Mouse (Mus musculus) hindbrain, embryonic 16.5 days (tissue): ENCODE measurements at regions not wholly inside any gene's neighbourhood (a gene's known extent, or its start where the extent isn't known, plus 50 kb on each side); places are given as distances from the start of the nearest gene placed in this dataset.

Source experiments
- ATAC-seq: fragments of 200-750 bp; cut with Nextera tagmentation; 2 replicates; pipeline ENCODE4 v1.8.0; 2017; ENCODE audit warnings: moderate TSS enrichment, moderate library complexity
- H3K27ac ChIP-seq: fragments of 300-500 bp; sonication (generic); 2 replicates; pipeline ENCODE4 v1.5.1; 2014; ENCODE audit warnings: low read depth, mild to moderate bottlenecking, control low read depth, low read length, moderate library complexity
- H3K27me3 ChIP-seq: fragments of 300-500 bp; sonication (generic); replicated peaks from 2 replicates; pipeline ENCODE4 v1.6.1; 2014; ENCODE audit warnings: low read length; ENCODE audit not compliant: control insufficient read depth, insufficient read depth
- H3K36me3 ChIP-seq: fragments of 300-500 bp; sonication (generic); 2 replicates; pipeline ENCODE4 v1.6.1; 2014; ENCODE audit warnings: mild to moderate bottlenecking, low read length, moderate library complexity, mixed read lengths; ENCODE audit not compliant: control insufficient read depth, insufficient read depth
- H3K4me1 ChIP-seq: fragments of 300-500 bp; sonication (generic); 2 replicates; pipeline ENCODE4 v1.6.1; 2014; ENCODE audit warnings: low read depth, low read length; ENCODE audit not compliant: control insufficient read depth, insufficient read depth
- H3K4me2 ChIP-seq: fragments of 300-500 bp; sonication (generic); 2 replicates; pipeline ENCODE4 v1.6.1; 2014; ENCODE audit warnings: mild to moderate bottlenecking, low read length, control low read depth, moderate library complexity
- H3K4me3 ChIP-seq: fragments of 300-500 bp; sonication (generic); 2 replicates; pipeline ENCODE4 v1.5.1; 2014; ENCODE audit warnings: mild to moderate bottlenecking, low read length, control low read depth, moderate library complexity
- H3K9ac ChIP-seq: fragments of 300-500 bp; sonication (generic); 2 replicates; pipeline ENCODE4 v1.6.1; 2014; ENCODE audit warnings: low read depth, mild to moderate bottlenecking, control low read depth, low read length, moderate library complexity
- H3K9me3 ChIP-seq: fragments of 300-500 bp; sonication (generic); 2 replicates; pipeline ENCODE4 v1.6.1; 2014; ENCODE audit warnings: mild to moderate bottlenecking, low read length, moderate library complexity; ENCODE audit not compliant: control insufficient read depth
- WGBS: fragments of 180-500 bp; shearing (Covaris S2); extraction: QIAGEN DNeasy Blood & Tissue Kit; methylation state at CpG from one replicate; pipeline ENCODE4 v1.1.7; 2014; 5-methylcytosine and 5-hydroxymethylcytosine counted together

DNA sequence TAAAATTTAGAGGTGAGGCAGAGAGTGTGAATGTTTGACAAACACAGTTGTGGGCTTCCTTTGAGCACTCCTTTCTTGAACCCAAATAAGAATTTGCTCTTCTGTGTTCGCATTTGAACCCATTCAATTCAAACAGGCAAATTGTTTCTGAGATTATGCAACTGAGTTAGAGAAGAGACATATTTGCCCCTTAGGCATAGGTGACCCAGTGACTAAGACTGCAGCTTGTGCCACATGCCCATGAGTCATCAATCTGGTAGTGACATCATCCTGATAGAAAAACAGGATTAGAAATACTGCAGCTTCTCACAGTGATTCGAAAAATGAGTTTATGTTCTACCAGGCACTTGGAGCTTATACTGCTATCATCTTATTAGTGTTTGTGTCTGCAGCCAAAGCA, 67.2 kb downstream of the Zfp622 start:
- Histone ChIP-seq H3K4me1 (no peaks in the 10 kb centered on the region), H3K4me3 (no peak overlapping the region), H3K36me3 (no peaks in the 10 kb centered on the region), H3K27me3 (no peaks in the 10 kb centered on the region), H3K9ac (no peak overlapping the region), H3K27ac (no peak overlapping the region), H3K4me2 (no peak overlapping the region), H3K9me3 (peaks cover 4% of the 10 kb centered on the region)
- ATAC-seq: no peak
- WGBS: 89% methylated on average over 2 of the region's 2 CpGs

DNA sequence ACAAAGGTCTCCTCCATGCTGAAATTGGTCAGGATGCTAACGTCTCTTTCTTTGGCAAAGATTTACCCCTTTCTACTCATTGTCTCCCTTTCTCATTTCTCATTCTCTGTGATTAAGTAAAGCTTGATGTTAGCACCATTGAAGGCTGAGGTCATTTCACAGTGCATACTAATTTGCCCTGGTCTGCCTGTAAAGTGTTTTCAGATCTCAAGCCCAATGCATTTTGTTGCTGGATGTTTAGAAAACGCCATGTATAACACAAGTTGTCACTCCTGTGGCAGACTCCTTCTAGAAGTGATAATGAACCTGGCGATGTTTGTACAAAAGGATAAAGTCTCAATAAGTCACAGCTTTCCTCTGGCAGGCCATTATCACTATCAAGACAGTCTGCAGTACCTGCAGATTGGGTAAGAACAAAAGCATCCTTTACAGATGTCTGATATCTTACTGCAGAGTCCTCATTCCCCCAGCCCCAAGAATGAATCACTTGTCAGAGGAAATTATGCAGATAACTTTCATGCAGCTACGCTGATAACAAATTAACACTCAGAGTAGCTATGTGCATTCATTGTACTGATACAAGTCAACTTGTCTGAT, 68.7 kb downstream of the Zfp622 start:
- Histone ChIP-seq H3K4me3 (no peak overlapping the region), H3K9ac (no peak overlapping the region), H3K27ac (no peak overlapping the region), H3K9me3 (peaks cover 4% of the 10 kb centered on the region), H3K36me3 (no peaks in the 10 kb centered on the region), H3K4me2 (no peak overlapping the region), H3K4me1 (no peaks in the 10 kb centered on the region), H3K27me3 (no peaks in the 10 kb centered on the region)
- no peak for ATAC-seq
- 52% methylated on average over 4 of the region's 4 CpGs for WGBS

DNA sequence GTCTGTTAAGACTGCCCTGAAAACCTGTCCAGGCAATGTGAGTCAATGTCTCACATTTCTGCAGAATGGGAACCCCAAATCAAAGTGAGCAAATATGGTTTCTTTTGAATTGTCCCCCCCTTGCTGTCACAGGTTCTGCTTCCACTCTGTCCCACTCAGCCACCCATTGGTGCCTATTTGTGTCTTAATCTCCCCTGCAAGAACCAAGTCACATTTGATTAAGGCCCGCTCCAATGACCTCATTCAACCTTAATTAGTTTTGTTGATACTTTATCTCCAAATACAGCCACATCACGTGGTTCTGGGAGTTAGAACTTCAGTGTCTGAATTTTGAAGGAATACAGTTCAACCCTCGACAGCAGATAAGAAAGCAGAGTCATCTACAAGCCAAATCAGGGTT, 73.9 kb downstream of the Zfp622 start:
- no peak overlapping the region for H3K4me2 ChIP-seq
- no peaks in the 10 kb centered on the region for H3K27me3 ChIP-seq
- H3K27ac ChIP-seq: no peak overlapping the region
- no peaks in the 10 kb centered on the region for H3K4me1 ChIP-seq
- no peak for ATAC-seq
- H3K4me3 ChIP-seq: no peak overlapping the region
- H3K36me3 ChIP-seq: no peaks in the 10 kb centered on the region
- H3K9me3 ChIP-seq: no peaks in the 10 kb centered on the region
- 65% methylated on average over 3 of the region's 3 CpGs for WGBS
- no peak overlapping the region for H3K9ac ChIP-seq

DNA sequence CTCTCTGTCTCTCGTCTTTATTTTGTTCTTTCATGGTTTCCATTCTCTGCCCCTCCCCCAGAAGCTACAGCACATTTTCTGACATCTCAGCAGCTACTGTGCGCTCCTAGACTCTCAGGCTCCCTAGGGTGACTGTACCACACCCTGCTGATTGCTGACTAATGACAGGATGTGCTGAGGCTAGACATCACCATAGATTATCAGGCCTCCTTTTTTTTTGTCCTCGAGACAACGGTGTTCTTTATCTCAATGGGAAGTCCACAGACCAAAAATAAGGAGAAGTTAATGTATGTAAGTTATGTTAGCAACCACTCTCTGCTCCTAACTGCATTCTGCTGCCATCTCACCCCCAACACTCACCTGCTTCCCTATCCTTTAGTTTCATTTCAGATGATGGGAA, 116.0 kb downstream of the Zfp622 start:
- Histone ChIP-seq H3K27ac (no peak overlapping the region), H3K4me3 (no peak overlapping the region), H3K9ac (no peak overlapping the region), H3K36me3 (no peaks in the 10 kb centered on the region), H3K9me3 (no peaks in the 10 kb centered on the region), H3K4me2 (no peak overlapping the region), H3K4me1 (no peaks in the 10 kb centered on the region), H3K27me3 (no peaks in the 10 kb centered on the region)
- no peak for ATAC-seq
- 77% methylated on average over 4 of the region's 4 CpGs for WGBS

DNA sequence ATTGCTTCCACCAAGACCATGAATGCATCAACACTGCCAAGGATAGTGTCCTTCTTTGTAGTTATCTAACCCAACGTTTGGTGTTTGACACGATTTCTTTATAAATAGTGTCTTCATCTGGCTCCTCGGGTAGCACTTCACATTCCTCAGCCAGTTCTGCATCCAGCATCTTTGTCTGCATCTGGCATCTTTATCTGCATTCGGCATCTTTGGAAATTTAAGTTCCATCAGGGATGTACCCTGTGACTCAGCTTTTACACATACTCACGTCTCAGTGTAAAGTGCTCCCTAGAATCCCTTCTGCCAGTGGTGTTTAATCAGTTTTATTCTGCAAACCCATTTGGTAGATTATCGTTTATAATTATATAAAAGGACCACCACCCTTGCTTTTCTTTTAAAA, 123.8 kb downstream of the Zfp622 start:
- H3K4me3 ChIP-seq: no peak overlapping the region
- no peak overlapping the region for H3K9ac ChIP-seq
- no peak for ATAC-seq

DNA sequence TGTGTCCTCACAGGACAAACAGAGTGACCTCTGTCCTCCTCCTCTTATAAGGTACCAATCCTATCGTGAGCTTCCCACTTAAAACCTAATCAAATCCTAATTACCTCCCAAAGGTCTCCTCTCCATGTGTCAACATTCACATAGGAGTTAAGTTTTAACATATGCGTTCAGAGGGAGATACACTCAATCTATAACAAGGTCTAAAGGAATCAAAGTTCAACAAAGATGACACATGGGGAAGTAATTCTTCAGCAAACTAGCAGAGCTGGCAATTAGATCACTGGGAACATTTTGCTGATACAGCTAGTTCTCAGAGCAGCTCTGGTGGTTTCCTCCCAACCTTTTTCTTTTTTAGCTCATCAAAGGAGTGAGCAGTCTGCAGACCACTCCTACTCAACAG, 160.0 kb downstream of the Zfp622 start:
- Histone ChIP-seq H3K4me2 (no peak overlapping the region), H3K27ac (no peak overlapping the region), H3K36me3 (no peaks in the 10 kb centered on the region), H3K27me3 (no peaks in the 10 kb centered on the region), H3K4me1 (no peaks in the 10 kb centered on the region), H3K9me3 (no peaks in the 10 kb centered on the region), H3K9ac (no peak overlapping the region), H3K4me3 (no peak overlapping the region)
- 81% methylated on average over 2 of the region's 2 CpGs for WGBS
- ATAC-seq: no peak

More for the DNA sequence above, 123.8 kb downstream of the Zfp622 start:
- no peaks in the 10 kb centered on the region for H3K4me1 ChIP-seq
- H3K9me3 ChIP-seq: no peaks in the 10 kb centered on the region
- H3K27me3 ChIP-seq: no peaks in the 10 kb centered on the region
- no peak overlapping the region for H3K27ac ChIP-seq
- no peaks in the 10 kb centered on the region for H3K36me3 ChIP-seq
- no peak overlapping the region for H3K4me2 ChIP-seq
- 88% methylated on average over 6 of the region's 6 CpGs for WGBS

DNA sequence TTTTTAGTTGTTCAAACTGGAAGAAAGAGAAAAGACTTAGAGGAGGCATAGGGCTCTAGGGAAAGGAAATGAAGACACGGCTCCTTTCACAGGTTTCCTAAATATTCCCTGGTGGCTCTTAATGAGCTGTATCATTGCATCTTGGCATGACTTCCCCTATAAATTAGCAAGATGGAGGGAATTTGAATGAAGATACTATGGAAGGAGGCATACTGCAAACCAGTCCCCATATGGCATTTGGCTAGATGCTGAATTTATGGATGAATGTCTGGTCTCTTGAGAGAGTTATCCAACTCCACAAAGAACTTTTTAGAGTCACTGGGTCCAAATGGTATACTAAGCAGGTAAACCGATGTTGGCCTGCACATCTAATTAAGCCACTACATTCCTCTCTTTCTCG, 150.3 kb upstream of the March11 start:
- no peak overlapping the region for H3K9ac ChIP-seq
- no peaks in the 10 kb centered on the region for H3K27me3 ChIP-seq
- H3K27ac ChIP-seq: no peak overlapping the region
- WGBS: 75% methylated on average over 3 of the region's 3 CpGs
- H3K4me3 ChIP-seq: no peak overlapping the region
- H3K36me3 ChIP-seq: no peaks in the 10 kb centered on the region
- no peak overlapping the region for H3K4me2 ChIP-seq
- peaks cover under 1% of the 10 kb centered on the region; the same call in 1 of the 2 replicates for H3K9me3 ChIP-seq
- ATAC-seq: no peak
- no peaks in the 10 kb centered on the region for H3K4me1 ChIP-seq

DNA sequence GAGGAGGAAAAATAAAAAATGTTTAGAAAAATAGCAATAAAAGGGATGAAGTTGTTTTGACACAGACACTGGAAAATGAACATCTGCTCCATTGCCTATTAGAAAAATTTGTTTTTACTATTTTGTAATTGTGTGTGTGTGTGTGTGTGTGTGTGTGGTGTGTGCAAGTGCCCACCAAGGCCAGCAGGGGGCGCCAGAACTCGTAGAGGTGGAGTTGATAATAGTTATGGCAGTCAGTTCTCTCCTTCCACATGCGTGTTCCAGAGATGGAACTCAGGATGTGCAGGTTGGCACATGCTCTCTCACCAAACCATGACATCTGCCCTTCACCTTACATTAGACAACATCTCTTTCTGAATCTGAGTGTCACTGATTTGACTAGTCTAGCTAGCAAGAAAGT, 123.9 kb upstream of the March11 start:
- 51% methylated on average over 3 of the region's 3 CpGs for WGBS
- peaks cover 2% of the 10 kb centered on the region; the same call in 1 of the 2 replicates for H3K9me3 ChIP-seq
- no peaks in the 10 kb centered on the region for H3K27me3 ChIP-seq
- no peak overlapping the region for H3K9ac ChIP-seq
- H3K4me3 ChIP-seq: no peak overlapping the region
- no peak for ATAC-seq
- H3K4me1 ChIP-seq: no peaks in the 10 kb centered on the region
- H3K27ac ChIP-seq: no peak overlapping the region
- H3K4me2 ChIP-seq: no peak overlapping the region
- no peaks in the 10 kb centered on the region for H3K36me3 ChIP-seq

DNA sequence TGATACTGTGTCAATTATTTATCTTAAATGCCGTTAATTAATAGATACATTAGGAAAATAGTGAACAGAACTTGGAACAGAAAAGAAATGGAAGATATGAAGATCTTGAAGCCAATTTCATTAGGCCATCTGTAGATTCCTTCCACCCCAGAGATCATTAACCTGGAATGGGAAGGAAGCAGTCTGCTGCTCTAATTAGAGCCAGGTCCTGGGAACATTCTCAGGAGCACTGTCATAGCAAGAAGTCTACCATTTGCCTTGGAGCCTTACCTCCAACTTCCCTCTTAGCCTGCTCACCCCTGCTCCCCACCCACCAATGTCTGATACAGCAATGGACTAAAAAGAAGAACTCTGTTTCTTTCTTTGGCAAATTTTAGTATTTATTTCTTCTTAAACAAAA, 113.3 kb upstream of the March11 start:
- H3K4me1 ChIP-seq: no peaks in the 10 kb centered on the region
- no peaks in the 10 kb centered on the region for H3K36me3 ChIP-seq
- H3K9ac ChIP-seq: no peak overlapping the region
- H3K4me2 ChIP-seq: no peak overlapping the region
- no peak overlapping the region for H3K4me3 ChIP-seq
- no peak overlapping the region for H3K27ac ChIP-seq
- H3K27me3 ChIP-seq: no peaks in the 10 kb centered on the region
- no peak for ATAC-seq
- H3K9me3 ChIP-seq: no peaks in the 10 kb centered on the region
- 72% methylated on average over 1 of the region's 1 CpGs for WGBS

DNA sequence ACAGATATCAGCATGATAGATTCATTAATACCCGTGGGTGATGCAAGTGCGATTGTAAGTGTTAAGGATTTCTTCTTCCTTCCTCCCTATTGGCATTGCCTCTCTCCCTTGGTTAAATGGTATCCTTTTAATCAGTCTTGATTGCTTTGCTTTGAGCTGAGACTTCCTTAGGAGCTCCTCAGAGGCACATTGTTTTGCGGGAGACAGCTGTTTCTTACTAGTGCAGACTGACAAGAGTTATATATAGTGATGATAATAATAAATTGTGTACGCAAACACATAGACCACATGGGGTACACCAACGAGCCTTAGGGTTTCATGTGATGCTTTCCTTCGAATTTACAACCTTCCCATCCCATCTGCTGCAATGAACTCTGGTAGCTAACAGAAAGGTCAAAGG, 102.0 kb upstream of the March11 start:
- Histone ChIP-seq H3K4me2 (no peak overlapping the region), H3K4me3 (no peak overlapping the region), H3K27me3 (no peaks in the 10 kb centered on the region), H3K9ac (no peak overlapping the region), H3K36me3 (no peaks in the 10 kb centered on the region), H3K27ac (no peak overlapping the region), H3K4me1 (no peaks in the 10 kb centered on the region), H3K9me3 (no peaks in the 10 kb centered on the region)
- no peak for ATAC-seq
- 70% methylated on average over 6 of the region's 6 CpGs for WGBS
